Mouse (Mus musculus): Measurements from ENCODE around the gene Gart. TPM values are rescaled to one million over a fixed set of nuclear protein-coding genes. Genes with fewer than 3 reads are reported as not detected.
"Not testable (repeated sequence)": the region's sequence is repeated elsewhere in the genome, so short reads cannot be mapped to it uniquely, and the experiment has no call there.

The Gart gene
- total RNA-seq, 1 experiment from 2014 or later = 124 TPM

DNA sequence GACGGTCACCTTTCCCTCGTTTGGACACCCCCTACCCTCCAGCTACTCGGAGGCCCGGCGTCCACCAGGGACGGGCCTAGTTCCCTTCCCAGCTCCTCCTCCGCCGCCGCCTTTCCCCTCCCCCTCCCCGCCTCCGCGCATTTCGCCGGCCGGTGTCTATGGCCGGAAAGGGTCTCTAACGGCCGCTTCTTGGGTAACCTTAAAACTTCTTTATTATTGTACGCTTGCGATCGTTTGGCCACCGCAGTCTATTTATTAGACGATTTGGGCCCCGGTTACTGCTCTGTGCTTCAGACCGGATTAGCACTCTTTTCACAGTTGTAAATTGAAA lies 1.4 kb upstream of the Gart start:
- peak; percentile 90 for DNase-seq

DNA sequence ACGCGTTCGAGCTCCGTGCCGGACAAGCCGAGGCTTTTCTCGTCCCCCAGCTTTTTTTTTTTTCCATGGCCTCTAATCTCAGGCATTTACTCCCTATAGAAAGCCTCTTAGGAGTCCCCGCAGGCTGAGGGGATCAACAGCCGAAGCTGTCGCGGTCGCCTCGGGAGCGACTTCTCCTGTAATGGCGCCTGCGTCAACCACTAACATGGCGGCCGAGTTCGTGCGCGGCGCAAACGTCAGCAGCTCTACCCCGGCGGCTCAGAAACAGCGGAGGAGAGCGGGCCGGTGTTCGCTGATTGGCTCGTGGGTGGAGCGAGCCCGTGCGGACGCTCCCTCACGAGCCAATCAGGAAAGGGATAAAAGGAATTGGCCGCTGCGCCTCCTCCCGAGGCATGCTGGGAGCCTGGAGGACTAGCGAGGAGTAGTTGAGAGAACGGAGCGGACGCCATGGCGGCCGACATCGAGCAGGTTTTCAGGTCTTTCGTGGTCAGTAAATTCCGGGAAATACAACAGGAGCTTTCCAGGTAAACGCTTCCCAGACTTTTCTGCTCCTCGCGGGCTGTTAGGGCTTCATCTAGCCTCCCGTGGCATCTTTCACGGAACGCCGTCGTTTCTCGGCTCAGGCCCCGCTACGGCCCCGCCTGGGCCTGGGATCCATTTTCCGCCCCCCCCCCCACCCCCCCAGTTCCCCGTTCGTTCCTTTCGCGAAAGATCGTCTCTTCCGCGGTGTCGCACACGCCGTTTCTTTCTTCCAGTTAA lies 888 bp upstream of the Gart start, which contains the start of gene Son:
Gene Son (plus strand): TSS at position 46 of the 759 bp plus-strand sequence.
- peak; percentile 95 for DNase-seq

DNA sequence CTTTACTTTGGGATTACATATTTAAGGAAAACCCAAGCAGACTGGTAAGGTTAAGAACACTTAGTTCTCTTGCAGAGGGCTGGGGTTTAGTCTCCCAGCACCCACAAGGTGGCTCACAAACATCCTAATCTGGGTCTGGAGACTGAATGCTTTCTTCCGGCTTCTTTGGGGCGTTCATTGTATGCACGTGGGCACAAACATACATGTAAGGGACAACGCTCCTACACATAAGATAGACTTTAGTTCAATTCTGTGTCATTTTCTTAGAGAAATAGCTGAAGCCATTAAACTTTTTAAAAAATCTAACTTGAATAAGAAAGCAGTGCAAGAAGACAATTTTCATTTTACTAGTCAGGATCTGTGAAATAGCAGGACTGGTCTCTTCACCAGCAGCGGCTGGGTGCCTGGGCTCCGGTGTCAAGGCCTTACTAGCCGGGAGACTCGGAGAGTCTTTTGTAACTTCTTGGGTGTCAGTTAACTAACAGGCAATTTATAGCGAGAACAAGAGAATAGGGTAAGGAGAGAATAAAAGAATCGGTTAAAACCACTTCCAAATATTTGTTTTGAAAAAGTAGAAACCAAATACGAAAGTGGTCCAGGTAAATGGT lies 653 bp downstream of the Gart start:
- DNase-seq = no peak

DNA sequence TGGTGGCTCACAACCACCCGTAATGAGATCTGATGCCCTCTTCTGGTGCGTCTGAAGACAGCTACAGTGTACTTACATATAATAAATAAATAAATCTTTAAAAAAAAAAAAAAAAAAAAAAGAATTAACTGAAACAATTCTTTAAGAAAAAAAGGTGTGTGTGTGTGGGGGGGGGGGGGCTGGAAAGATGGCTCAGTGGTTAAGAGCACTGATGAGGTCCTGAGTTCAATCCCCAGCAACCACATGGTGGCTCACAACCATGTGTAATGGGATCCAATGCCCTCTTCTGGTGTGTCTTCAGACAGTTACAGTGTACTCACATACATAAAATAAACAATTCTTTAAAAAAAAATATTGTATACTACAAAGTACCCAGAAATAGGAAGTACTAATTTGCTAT lies 1.3 kb downstream of the Gart start:
- not testable (repeated sequence) for DNase-seq

DNA sequence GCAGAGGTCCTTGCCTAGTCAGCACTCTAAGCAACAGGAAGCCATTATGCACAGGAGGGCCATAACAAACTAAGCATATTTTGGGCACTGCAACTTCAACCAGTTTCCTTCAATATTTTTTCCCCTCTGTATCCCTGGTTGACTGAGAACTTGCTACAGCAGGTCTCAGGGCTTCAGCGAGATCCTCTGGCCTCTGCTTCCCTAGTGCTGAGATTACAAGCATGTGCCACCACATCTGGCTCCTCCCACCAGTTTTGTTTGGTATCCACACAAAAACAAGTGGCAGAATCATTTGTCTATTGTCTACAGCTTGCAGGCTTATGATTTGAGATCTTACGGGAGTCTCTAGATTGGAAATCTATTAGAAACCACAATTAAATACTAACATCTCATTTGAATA lies 1.9 kb downstream of the Gart start:
- no peak for DNase-seq

DNA sequence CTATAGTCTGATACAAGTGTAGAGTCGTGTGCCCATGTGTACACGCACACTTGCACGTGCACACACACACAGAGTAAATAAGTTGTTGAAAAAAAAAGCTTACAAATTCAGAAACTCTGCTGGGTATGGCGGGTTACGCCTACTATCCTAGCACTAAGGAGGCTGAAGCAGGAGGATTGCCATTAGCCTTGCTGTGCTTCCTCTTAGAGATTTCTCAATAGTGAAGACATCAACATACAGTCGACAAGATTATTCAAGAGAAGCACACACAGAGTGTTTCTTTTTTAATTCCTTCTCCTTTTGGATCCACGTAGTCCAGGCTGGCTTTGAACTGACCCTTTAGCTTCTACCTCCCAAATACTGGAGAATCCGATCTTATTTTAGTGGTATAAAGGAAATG lies 6.6 kb downstream of the Gart start:
- no peak for DNase-seq

DNA sequence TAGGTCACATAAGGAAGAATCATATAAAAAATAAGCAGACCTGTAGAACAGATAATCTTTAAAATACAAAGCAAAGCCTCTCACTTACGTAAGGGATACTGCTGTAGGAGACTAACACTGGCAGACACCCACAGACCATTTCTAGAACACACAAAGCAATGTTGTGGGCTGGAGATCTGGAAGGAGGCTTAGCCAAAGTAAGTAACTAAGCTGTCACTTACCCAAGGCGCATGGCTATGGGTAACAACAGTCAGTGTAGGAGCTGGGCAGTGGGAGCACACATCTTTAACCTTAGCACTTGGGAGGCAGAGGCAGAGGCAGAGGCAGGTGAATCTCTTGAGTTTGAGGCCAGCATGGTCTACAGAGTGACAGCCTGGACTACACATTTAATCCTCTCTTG lies 7.1 kb downstream of the Gart start:
- no peak for DNase-seq

DNA sequence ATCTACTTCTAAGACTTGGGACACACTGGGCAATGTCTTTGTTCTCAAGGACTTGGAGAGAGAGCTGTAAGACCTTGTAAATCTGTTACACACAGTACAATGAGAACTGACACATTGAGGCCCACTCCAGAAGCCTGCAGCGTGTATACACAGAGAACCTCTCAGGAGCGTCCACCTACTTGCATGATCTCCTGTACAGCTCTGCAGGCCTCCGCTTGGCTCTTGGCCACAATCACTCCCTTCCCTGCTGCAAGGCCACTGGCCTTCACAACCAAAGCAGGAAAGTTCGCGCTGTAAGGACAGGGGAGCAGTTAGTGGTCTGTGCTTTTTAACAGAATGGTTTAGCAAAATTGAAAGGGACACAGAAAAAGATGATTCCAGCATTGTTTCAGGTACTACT lies 7.6 kb downstream of the Gart start:
- peak; percentile 66 for DNase-seq

DNA sequence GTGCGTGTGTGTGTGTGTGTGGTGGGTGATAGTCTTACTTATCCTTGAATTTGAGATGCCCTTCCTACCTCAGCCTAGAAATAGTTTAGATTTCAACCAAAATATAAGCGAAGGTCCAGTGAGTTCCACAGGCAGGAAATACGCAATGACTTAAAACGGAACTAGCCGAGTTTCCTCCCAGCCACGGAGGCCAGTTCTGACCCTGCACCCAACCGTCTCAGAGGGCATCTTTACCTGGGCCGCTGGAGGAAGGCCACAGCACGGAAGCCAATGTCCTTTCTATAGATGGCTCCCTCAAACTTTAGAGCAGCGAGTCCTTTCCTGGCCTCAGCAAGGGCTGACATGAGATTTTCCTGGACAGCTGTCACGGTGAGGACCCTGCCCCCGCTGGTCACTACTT lies 13.1 kb downstream of the Gart start:
- DNase-seq = no peak

DNA sequence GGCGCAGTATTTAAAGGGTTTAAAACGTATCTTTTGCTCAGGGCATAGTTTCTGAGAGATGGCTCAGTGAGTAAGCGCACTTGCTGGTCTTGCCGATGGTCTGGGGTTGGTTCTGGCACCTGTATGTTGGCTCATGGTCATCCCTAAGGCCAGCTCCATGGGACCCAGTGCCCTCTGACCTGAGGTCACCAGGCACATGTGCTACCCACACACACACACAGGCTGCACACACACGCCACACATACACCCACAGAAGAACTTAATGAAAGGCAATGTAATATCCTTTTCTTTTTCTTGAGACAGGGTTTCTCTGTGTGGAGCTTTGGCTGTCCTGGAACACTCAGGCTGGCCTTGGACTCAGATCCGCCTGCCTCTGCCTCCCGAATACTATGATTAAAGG lies 13.8 kb downstream of the Gart start:
- no peak for DNase-seq

DNA sequence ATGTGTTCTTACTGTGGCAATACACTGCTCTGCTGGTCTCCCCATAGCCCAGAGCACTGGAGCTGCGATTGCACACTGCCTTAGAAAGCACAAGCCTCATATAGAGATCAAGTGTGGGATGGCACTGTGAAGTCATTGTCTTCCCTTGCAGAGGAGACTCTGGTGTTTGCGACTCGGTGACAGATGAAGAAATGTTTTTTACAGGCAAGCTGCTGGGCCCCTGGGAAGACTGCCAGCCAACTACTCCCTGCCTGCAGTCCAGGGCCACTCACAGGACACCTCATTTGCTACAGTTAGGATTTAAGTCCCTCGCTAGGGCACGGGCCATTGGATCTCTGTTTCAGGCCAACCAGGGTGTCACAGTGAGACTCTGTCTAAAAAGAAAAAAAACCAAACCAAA lies 14.3 kb downstream of the Gart start:
- peak; percentile 78 for DNase-seq

DNA sequence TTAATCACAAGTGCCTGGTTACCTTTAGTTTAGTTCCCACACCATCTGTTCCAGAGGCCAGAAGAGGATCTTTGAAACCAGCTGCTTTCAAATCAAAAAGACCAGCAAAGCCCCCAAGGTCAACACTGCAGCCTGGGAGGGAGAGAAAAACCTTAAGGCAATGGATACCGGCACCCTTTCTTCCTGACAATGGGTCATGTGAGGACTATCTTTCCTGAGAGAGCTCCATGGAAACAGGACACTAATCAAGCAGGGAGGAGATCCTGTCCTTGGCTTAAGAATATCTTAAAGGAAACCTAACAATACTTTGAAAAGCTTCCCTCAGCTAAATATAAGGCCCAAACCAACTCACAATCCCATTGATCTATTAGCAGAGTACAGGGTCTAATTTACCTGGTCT lies 16.2 kb downstream of the Gart start:
- no peak for DNase-seq

DNA sequence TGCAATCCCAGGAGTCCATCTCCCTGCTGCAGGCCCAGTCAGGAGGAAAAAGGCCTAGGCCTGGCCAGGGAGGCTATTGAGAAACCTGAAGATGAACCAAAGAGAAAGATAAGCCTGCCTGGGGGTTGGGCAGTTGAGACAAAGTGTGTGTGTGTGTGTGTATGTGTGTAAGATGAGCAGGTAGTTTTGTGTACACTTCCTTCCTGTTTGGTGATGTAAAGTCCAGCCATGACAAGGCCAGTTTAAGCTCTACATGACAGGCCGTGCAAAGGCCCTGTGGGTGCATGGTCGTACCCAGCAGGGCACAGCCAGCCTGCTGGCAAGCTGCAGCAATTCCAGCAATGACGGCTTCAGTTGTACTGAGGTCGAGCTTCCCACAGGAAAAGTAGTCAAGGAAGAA lies 17.0 kb downstream of the Gart start:
- no peak for DNase-seq

DNA sequence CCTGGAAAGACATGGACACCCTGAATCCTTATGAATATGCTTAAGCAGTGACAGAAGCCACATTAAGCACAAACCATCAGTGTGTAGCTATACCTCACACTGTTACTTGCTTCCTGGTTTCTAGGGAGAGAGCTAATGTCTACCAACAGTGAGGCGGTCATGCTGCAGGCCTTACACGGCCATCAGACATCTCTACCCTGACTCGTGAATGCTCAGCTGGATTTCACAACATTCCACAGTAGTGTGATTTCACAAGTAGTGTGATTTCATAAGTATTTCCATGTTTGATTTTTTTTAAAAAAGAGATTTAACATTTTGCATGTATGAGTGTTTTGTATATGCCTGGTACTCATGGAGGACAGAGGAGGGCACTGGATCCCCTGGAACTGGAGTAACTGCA lies 18.1 kb downstream of the Gart start:
- no peak for DNase-seq

DNA sequence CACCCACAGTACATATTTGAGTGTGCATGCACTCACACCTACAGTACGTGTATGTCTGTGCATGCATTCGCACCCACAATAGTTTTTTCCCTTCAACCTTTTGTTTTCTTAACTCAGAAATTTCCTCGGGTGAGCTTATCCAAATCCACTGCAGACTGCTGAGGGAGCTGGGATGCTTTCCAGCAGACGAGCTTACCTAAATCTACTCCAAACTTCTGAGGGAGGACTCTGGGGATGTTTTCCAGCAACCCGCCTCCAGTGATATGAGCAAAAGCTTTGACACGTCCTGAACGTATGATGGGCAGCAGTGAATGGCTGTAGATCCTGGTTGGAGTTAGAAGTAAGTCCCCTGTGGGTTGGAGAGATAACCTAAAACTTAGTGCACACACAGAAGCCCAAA lies 18.9 kb downstream of the Gart start:
- DNase-seq = no peak

DNA sequence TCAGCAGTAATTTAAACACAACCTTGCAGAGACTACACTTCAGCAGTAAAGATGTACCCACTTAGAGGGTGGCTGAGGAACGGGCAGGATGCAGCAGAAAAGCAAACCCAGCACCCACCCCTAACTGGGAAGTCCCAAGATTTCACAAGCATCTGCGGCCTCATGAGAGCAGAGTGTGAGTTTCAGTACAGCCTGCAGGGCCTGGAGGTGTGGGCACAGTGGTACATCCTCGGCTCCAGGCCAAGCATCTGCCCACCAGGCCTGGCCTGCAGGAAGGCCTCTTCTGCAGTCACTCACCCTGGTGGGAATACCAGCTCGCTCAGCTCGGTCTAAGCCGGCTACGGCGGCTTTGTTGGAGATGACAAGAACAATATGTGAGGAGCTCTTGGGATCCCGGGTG lies 23.7 kb downstream of the Gart start:
- DNase-seq = no peak

DNA sequence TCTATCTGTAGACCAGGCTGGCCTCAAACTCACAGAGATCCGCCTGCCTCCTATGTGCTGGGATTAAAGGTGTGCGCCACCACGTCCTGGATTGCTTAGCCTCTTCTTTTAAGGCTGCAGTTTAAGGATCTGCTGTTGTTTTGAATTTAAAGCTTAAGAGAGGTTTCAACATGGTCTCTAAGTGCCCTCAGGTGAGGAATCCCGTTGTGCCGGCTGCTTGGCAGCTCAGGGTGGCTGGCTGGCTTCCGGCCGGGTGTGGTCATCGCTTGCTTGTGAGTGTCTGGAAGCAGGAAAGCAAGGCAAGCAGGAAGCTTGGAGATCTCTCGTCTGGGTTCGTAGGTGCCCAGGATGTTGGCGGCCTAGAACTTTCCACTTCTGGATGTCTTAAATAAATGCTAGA lies 25.8 kb downstream of the Gart start:
- no peak for DNase-seq

DNA sequence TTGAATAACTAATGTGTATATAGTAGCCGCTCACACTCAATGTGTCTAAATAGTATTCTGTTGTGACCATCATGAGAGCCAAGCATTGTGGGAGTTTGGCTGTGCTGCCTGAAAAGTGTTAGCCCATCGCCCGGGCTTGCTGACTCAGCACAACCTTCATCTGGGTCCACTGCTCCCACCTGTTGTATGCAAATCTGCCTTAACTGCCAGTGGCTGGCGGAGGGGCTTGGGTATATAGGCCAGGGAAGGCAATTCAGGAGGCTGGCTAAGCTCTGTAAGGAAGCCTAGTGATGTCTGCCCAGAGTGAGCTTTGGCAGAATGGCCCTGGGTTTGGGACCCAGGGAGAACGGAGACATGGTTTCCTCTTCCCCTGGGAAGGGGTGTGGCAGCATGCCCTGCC lies 26.6 kb downstream of the Gart start:
- no peak for DNase-seq

DNA sequence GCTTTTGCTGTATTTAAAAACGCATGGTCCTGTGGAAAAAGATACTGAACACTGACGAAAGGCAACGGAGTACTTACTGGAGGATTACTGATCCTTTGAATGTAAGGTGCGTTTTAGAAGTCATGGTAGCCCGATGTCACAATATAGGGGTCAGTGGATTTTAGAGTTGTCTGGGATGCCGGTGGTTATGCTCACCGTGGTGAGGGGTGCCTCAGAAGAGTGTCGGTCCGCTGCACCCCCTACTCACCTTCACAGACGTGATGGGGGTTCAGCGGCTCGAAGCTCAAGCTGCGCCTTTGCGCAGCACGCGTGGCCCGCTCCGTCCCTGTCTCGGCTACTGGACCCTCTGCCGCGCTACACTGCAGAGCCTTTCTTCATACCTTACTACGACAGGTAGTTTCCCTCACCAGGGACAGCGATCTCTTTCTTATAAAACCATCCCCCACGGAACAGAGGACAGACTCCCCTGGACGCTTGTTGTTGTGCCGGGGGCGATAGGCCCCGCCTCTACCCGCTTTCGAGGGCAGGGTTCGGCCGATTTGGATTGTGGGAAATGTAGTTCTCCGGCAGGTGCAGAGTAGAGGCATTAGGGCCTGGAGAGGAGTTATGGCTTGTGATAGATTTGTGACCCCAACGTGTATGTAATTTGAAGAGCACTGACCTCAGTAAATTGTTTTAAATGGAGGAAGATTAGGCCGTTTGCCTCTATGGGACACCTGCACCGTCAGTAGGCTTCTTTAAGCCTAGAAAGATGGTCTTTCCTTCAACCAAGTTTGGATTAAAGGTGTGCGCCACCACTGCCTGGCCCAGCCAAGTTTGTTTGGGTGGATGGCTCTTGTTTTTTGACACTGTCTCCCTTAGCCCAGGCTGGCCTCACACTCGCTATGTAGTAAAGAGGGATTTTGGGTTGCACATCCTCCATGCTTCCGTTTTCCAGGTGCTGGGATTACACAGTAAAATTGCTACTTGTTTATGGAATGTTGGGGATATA lies 27.9 kb downstream of the Gart start, which contains the start of gene Dnajc28:
Gene Dnajc28 (minus strand): TSS at position 516 of the 991 bp plus-strand sequence.
- peak; percentile 76 for DNase-seq

DNA sequence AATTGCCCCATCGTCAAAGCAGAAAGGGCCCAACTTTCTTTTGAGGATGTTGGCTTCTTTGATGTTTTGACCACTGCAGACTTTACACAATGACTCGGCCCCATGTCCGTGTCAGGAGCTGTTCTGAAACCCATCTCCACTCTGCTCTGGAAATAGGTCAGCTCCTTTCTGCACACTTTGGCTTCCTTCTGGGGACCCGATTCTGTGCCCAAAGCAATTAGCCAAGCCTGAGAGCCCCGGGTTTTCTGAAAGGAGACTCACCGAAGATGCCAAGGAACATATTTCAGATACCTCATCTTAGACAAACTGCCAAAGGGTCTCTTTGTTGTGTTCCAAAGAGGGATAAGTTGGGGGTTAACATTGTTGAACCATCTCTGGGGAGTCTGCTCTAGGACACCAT lies 32.2 kb downstream of the Gart start:
- no peak for DNase-seq

DNA sequence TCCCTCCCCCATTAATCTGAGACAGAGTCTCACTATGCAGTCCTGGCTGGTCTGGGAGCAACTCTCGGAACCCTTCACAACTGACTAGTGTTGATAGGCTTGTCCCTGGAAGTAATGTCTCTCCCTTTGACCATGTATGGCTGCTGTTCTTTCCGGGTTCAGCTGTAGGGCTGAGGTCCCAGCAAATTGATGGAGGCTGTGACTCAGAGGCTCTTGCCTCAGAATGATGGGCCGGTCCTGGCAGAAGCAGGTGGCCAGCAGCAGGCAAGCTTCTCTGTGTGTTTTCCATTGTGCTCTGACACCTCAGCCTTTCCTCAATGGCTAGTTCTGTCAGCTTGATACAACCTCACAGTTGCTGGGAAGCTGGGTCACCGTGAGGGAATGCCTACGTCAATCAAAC lies 34.2 kb downstream of the Gart start:
- peak; percentile 30 for DNase-seq

DNA sequence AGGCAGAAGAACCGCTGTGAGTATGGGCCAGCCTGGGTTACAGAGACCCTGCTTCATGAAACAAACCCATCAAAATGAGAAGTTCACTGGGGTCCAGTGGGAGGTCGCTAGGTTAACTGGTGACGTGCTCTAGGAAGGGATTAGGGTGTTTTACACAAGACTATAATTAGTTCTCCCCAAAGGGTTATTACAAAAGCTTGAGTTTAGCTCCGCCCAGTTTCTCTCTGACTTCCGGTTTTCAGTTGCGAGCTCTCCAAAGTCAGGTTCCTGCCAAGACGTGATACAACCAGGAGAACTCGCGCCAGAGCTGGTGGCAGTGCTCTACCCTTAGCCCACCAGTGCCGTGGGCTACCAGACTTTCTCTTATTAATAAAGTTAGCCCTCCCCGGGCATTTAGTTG lies 35.5 kb downstream of the Gart start:
- no peak for DNase-seq

All from adrenal gland, postnatal 25 days (tissue).